Mouse (Mus musculus) bone marrow, adult 2 months (tissue): ENCODE results near the gene Ascl2.

Experiments used
- CTCF ChIP-seq: fragments of 200-500 bp; IDR thresholded peaks from 2 replicates; pipeline ENCODE4 v1.5.1; 2011; ENCODE audit warnings: low read length, control low read depth; ENCODE audit not compliant: control insufficient read depth, insufficient read depth
- POLR2A ChIP-seq: fragments of 200-500 bp; IDR thresholded peaks from 2 replicates; pipeline ENCODE4 v1.6.1; 2011; ENCODE audit warnings: low read depth, mild to moderate bottlenecking, control low read depth, low read length, borderline replicate concordance; ENCODE audit not compliant: control insufficient read depth

GRCm38 (mm10) chr7:142967414-142967883, 1.6 kb downstream of the Ascl2 start:
- TF ChIP-seq POLR2A (no peak), CTCF (no peak)
